Mouse (Mus musculus) midbrain, embryonic 12.5 days (tissue): ENCODE data around the gene Snd1. TPM values are rescaled to one million over a fixed set of nuclear protein-coding genes. Genes with fewer than 3 reads are reported as not detected.

Source experiments
- ATAC-seq: fragments of 200-750 bp; cut with Nextera tagmentation; 2 replicates; pipeline ENCODE4 v1.8.0; 2017; ENCODE audit warnings: low read depth, moderate TSS enrichment, moderate library complexity; ENCODE audit not compliant: low FRiP score
- H3K27ac ChIP-seq: fragments of 300-500 bp; sonication (generic); replicated peaks from 2 replicates; pipeline ENCODE4 v1.5.1; 2016; ENCODE audit warnings: mild to moderate bottlenecking
- H3K27me3 ChIP-seq: fragments of 300-500 bp; sonication (generic); 2 replicates; pipeline ENCODE4 v1.6.1; 2016; ENCODE audit warnings: mild to moderate bottlenecking
- H3K36me3 ChIP-seq: fragments of 300-500 bp; sonication (generic); 2 replicates; pipeline ENCODE4 v1.6.1; 2016
- H3K4me1 ChIP-seq: fragments of 300-500 bp; sonication (generic); 2 replicates; pipeline ENCODE4 v1.6.1; 2016
- H3K4me2 ChIP-seq: fragments of 300-500 bp; sonication (generic); replicated peaks from 2 replicates; pipeline ENCODE4 v1.6.1; 2016; ENCODE audit warnings: mild to moderate bottlenecking, moderate library complexity
- H3K4me3 ChIP-seq: fragments of 300-500 bp; sonication (generic); 2 replicates; pipeline ENCODE4 v1.5.1; 2016; ENCODE audit warnings: mild to moderate bottlenecking
- H3K9ac ChIP-seq: fragments of 300-500 bp; sonication (generic); replicated peaks from 2 replicates; pipeline ENCODE4 v1.6.1; 2016; ENCODE audit warnings: mild to moderate bottlenecking, moderate library complexity
- H3K9me3 ChIP-seq: fragments of 300-500 bp; sonication (generic); 2 replicates; pipeline ENCODE4 v1.6.1; 2016; ENCODE audit warnings: mild to moderate bottlenecking
- WGBS: fragments of 180-500 bp; shearing (Covaris S2); methylation state at CpG from one replicate; pipeline ENCODE4 v1.1.7; 2016; 5-methylcytosine and 5-hydroxymethylcytosine counted together
- polyA plus RNA-seq: library from polyadenylated mRNA; unstranded; fragments of >200 nt; fragmentation: Nextera tagmentation; extraction: Ambion mirVana; gene quantifications from 2 replicates; pipeline ENCODE4 v1.2.1, GENCODE M21; 2016

The Snd1 gene
- polyA plus RNA-seq, 1 experiment from 2014 or later: 106 TPM

DNA sequence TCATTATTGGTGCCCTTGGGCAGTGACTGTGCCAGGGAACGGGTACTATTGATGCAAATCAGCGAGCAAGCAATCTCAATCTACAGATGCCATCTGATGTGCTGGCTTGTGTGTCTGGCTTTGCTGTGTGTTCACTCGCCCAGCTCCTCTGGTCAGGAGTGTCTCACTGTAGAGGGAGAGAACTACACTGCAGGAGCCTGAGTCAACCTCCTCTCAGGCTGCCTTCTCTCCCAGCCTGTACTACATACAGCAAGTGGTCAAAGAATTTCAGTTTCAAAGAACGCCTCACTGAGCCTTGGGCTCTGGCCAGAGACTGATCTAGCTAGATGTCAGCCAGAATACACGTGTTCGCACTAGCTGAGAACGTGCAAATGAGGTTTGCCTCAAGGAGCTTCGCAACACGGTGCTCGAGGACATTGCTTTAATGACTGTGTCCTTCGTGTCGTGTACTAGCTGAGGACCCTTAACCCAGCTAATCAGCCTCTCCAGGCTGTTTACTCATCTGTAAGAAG lies 420.1 kb downstream of the Snd1 start:
- Histone ChIP-seq H3K4me1 (peaks cover 27% of the 10 kb centered on the region), H3K27me3 (0 out of 2 replicates have a peak, but pooled peaks cover 4% of the 10 kb centered on the region), H3K4me2 (no peak overlapping the region), H3K36me3 (peaks cover 6% of the 10 kb centered on the region; the same call in 1 of the 2 replicates), H3K4me3 (no peak overlapping the region), H3K9me3 (no peaks in the 10 kb centered on the region), H3K27ac (no peak overlapping the region), H3K9ac (no peak overlapping the region)
- no peak for ATAC-seq
- 82% methylated on average over 12 of the region's 12 CpGs for WGBS

DNA sequence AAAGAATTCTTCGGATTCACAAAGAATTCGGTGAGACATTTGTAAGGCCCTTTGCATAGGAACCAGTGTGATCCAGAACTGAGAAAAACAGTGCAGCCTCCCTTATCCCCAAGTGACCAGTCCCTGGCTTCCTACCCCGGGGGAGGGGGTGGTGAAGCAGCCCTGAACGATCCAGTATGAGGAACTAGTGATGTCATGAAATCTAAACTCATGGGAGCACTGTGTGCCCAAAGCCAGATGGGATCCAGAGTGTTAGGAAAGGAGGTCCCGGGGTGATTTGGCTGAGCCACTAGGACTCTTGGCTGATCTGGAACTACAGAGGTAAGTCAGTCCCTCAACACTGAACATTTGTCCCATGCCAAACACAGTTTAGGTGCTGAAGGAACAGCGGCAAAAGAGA lies 420.8 kb downstream of the Snd1 start:
- Histone ChIP-seq H3K4me2 (no peak overlapping the region), H3K27me3 (0 out of 2 replicates have a peak, but pooled peaks cover 4% of the 10 kb centered on the region), H3K9me3 (no peaks in the 10 kb centered on the region), H3K4me3 (no peak overlapping the region), H3K36me3 (peaks cover 4% of the 10 kb centered on the region; the same call in 1 of the 2 replicates), H3K4me1 (peaks cover 21% of the 10 kb centered on the region), H3K9ac (no peak overlapping the region), H3K27ac (no peak overlapping the region)
- WGBS: 83% methylated on average over 6 of the region's 6 CpGs
- no peak for ATAC-seq

- Histone ChIP-seq H3K4me1 (peaks cover 10% of the 10 kb centered on the region; the same call in 1 of the 2 replicates), H3K36me3 (no peaks in the 10 kb centered on the region), H3K4me2 (no peak overlapping the region), H3K9me3 (no peaks in the 10 kb centered on the region), H3K27me3 (0 out of 2 replicates have a peak, but pooled peaks cover 4% of the 10 kb centered on the region), H3K9ac (no peak overlapping the region), H3K4me3 (no peak overlapping the region), H3K27ac (no peak overlapping the region)
- WGBS: 39% methylated on average over 5 of the region's 5 CpGs
- no peak for ATAC-seq
Observed at GRCm38 (mm10) chr6:28896762-28897320, 421.9 kb downstream of the Snd1 start.

DNA sequence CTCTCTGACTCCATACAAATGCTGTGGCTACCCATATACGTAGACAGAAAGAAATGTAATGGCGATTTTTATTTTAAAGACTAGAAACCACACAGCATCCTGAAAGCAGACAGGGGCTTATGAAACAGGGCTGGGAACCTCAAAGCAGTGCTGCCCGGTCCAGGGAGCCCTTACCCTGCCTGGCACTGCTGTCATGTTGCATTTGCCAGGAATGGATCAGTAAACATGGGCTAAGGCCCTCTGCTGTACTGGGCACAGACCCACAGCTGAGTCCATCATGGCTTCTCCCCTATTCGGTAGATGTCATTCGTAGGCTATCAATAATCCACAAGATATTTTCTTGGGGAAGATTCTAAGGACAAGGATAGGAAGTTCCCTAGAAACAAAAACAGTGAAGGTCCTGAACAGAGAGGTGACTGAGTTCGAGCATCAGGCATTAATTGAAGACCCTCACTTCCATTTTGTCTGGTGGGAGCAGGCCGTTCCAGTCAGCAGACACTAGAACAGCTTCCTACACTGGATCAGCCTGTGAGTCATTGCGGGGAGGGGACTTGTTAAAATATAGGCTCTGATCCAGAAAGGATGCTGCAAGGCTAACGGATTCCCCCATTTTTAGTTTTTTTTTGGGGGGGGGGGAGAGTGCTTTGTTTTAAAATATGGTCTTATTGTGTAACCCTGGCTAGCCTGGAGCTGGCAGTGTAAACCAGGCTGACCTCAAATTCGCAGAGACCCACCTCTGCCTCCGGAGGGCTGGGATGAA lies 422.6 kb downstream of the Snd1 start:
- H3K4me1 ChIP-seq: peaks cover 8% of the 10 kb centered on the region; the same call in 1 of the 2 replicates

DNA sequence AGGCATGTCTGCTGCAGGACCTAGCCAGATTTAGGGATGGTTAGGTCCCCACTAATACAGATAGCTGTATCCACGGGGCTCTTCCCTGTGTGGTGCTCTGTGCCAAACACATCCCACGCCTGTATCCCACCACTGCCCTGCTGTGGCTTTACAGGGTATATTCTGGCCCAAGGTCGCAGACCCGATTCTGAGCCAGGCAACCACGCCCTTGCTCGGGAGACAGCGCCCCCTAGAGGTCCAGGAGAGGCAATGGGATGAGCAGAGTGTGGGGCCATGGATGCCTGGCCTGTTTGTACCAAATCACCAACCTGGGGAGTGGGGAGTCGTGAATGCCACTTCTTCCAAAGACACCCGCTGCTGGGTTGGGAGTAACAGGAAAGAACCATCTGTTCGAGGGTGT lies 423.9 kb downstream of the Snd1 start:
- ATAC-seq: peak; percentile 38; the same call in 1 of the 2 replicates

More for the DNA sequence above, 422.6 kb downstream of the Snd1 start:
- H3K27ac ChIP-seq: no peak overlapping the region
- no peak for ATAC-seq
- 0 out of 2 replicates have a peak, but pooled peaks cover 4% of the 10 kb centered on the region for H3K27me3 ChIP-seq
- H3K4me3 ChIP-seq: no peak overlapping the region
- no peak overlapping the region for H3K9ac ChIP-seq
- 60% methylated on average over 11 of the region's 11 CpGs for WGBS
- no peaks in the 10 kb centered on the region for H3K36me3 ChIP-seq
- H3K4me2 ChIP-seq: no peak overlapping the region
- H3K9me3 ChIP-seq: no peaks in the 10 kb centered on the region

GRCm38 (mm10) chr6:28902573-28902972 lies 427.6 kb downstream of the Snd1 start:
- no peak overlapping the region for H3K9ac ChIP-seq
- ATAC-seq: no peak
- H3K9me3 ChIP-seq: no peaks in the 10 kb centered on the region
- H3K4me3 ChIP-seq: no peak overlapping the region
- no peak overlapping the region for H3K4me2 ChIP-seq
- H3K27ac ChIP-seq: no peak overlapping the region
- H3K36me3 ChIP-seq: no peaks in the 10 kb centered on the region
- WGBS: 78% methylated on average over 2 of the region's 2 CpGs
- 0 out of 2 replicates have a peak, but pooled peaks cover 4% of the 10 kb centered on the region for H3K27me3 ChIP-seq
- no peaks in the 10 kb centered on the region for H3K4me1 ChIP-seq

More for the DNA sequence above, 423.9 kb downstream of the Snd1 start:
- Histone ChIP-seq H3K36me3 (no peaks in the 10 kb centered on the region), H3K4me1 (peaks cover 8% of the 10 kb centered on the region; the same call in 1 of the 2 replicates), H3K4me3 (no peak overlapping the region), H3K27me3 (0 out of 2 replicates have a peak, but pooled peaks cover 4% of the 10 kb centered on the region), H3K9ac (no peak overlapping the region), H3K27ac (no peak overlapping the region), H3K4me2 (no peak overlapping the region), H3K9me3 (no peaks in the 10 kb centered on the region)
- WGBS: 19% methylated on average over 10 of the region's 10 CpGs

DNA sequence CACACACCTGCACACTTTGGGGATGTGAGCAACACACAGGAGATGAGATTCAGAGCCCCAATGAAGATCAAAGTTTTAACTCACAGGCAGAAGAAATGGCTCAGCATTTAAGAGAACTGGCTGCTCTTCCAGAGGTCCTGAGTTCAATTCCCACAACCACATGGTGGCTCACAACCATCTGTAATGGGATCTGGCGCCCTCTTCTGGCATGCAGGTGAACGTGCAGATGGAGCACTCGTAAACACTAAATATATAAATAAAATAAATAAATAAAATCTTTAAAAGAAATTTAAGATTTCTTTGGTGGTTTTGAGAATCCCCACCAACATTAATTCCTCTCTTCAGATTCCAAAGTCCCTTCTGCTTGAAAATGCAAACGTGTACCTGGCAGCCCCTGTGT lies 429.5 kb downstream of the Snd1 start:
- Histone ChIP-seq H3K4me1 (no peaks in the 10 kb centered on the region), H3K27me3 (0 out of 2 replicates have a peak, but pooled peaks cover 1% of the 10 kb centered on the region), H3K4me2 (no peak overlapping the region), H3K36me3 (no peaks in the 10 kb centered on the region), H3K27ac (no peak overlapping the region), H3K4me3 (no peak overlapping the region), H3K9ac (no peak overlapping the region), H3K9me3 (no peaks in the 10 kb centered on the region)
- WGBS: 62% methylated on average over 4 of the region's 4 CpGs
- no peak for ATAC-seq

GRCm38 (mm10) chr6:28905301-28905700 lies 430.4 kb downstream of the Snd1 start:
- Histone ChIP-seq H3K27ac (no peak overlapping the region), H3K27me3 (no peaks in the 10 kb centered on the region), H3K9me3 (no peaks in the 10 kb centered on the region), H3K36me3 (no peaks in the 10 kb centered on the region), H3K4me3 (no peak overlapping the region), H3K4me2 (no peak overlapping the region), H3K9ac (no peak overlapping the region), H3K4me1 (0 out of 2 replicates have a peak, but pooled peaks cover 5% of the 10 kb centered on the region)
- 84% methylated on average over 8 of the region's 8 CpGs for WGBS
- no peak for ATAC-seq

DNA sequence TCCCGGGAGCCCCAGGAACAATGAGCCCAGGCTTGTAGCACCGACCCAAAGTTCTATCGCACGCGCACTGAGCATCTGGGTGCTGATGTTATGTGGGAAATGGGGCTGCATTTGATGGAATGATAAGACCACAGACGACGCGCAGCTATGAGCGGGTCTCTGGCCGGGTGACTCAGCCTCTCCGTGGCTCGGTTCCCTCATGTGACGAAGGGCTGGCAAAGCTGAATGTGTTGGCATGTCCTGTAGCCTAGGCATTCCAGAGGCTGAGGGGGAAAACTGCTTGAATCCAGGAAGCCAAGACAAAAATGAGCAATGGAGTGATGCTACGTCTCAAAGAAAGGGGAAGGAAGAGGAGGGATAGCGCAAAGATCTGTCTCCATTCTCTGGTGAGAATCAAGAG lies 434.9 kb downstream of the Snd1 start:
- H3K4me3 ChIP-seq: no peak overlapping the region
- WGBS: 83% methylated on average over 15 of the region's 15 CpGs
- no peak overlapping the region for H3K9ac ChIP-seq
- no peak overlapping the region for H3K4me2 ChIP-seq
- H3K4me1 ChIP-seq: 0 out of 2 replicates have a peak, but pooled peaks cover 5% of the 10 kb centered on the region
- no peaks in the 10 kb centered on the region for H3K36me3 ChIP-seq
- H3K27me3 ChIP-seq: no peaks in the 10 kb centered on the region; the same call in 1 of the 2 replicates
- H3K9me3 ChIP-seq: no peaks in the 10 kb centered on the region
- ATAC-seq: no peak
- no peak overlapping the region for H3K27ac ChIP-seq

GRCm38 (mm10) chr6:28914981-28915380 lies 440.0 kb downstream of the Snd1 start:
- Histone ChIP-seq H3K4me2 (no peak overlapping the region), H3K36me3 (no peaks in the 10 kb centered on the region), H3K4me1 (0 out of 2 replicates have a peak, but pooled peaks cover 5% of the 10 kb centered on the region), H3K9ac (no peak overlapping the region), H3K9me3 (no peaks in the 10 kb centered on the region), H3K27me3 (no peaks in the 10 kb centered on the region; the same call in 1 of the 2 replicates), H3K4me3 (no peak overlapping the region), H3K27ac (no peak overlapping the region)
- ATAC-seq: no peak
- WGBS: 32% methylated on average over 1 of the region's 1 CpGs

GRCm38 (mm10) chr6:28916630-28917029 lies 441.7 kb downstream of the Snd1 start:
- H3K4me1 ChIP-seq: 0 out of 2 replicates have a peak, but pooled peaks cover 5% of the 10 kb centered on the region
- H3K27ac ChIP-seq: no peak overlapping the region
- no peaks in the 10 kb centered on the region for H3K36me3 ChIP-seq
- H3K9ac ChIP-seq: no peak overlapping the region
- no peak for ATAC-seq
- H3K27me3 ChIP-seq: no peaks in the 10 kb centered on the region; the same call in 1 of the 2 replicates
- WGBS: 66% methylated on average over 8 of the region's 8 CpGs
- H3K9me3 ChIP-seq: no peaks in the 10 kb centered on the region
- no peak overlapping the region for H3K4me2 ChIP-seq
- no peak overlapping the region for H3K4me3 ChIP-seq

- Histone ChIP-seq H3K27me3 (no peaks in the 10 kb centered on the region), H3K4me2 (no peak overlapping the region), H3K9me3 (no peaks in the 10 kb centered on the region), H3K4me1 (0 out of 2 replicates have a peak, but pooled peaks cover 5% of the 10 kb centered on the region), H3K36me3 (no peaks in the 10 kb centered on the region), H3K4me3 (no peak overlapping the region), H3K27ac (no peak overlapping the region), H3K9ac (no peak overlapping the region)
- no peak for ATAC-seq
- WGBS: 65% methylated on average over 6 of the region's 6 CpGs
Observed at GRCm38 (mm10) chr6:28919346-28919745, 444.4 kb downstream of the Snd1 start.
